In the genomic region with DNA sequence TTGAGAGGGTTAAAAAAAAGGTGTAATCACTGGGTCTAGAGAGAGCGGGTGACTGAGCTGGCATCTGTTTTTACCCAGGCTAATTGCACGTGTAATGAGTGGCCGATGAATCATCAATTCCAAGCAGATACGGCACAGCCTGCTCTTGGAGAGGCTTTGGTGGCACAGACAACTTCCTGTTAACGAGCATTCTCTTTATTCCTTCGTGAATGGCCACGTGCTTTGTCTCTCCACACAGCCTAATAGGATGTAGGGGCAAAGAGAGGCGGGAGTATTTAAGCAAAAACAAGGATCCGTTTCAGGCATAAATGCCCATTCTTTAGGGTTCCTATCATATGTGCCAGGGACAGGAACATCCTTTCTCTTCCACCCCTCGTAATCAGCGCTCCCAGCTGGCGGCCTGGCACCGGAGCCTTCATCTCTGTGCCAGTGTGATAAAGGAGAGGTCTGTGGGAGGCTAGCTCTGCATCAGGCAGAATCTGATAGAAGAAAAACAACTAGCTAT, we compare ENCODE assay signal across 9 mouse cellular contexts. TPM values are rescaled to one million over a fixed set of nuclear protein-coding genes. Genes with fewer than 3 reads are reported as not detected.
A peak's percentile ranks its signal among the peaks of the same experiment; 100 is the strongest.
DNase-seq lines count a peak whose midpoint lies in the region; ATAC-seq and TF ChIP-seq lines count a peak whose summit lies in the region.
"Had no signal": no experiment of that assay in that cellular context is flagged by ENCODE, and none has a peak within 500 bp of the region (broad histone marks: within the 10 kb centered on the region; RNA-seq: fewer than 3 reads in every experiment).

No protein-coding gene starts in this region.

- TF ChIP-seq POLR2A in small intestine, adult 2 months (IDR thresholded peaks at IDR 0.05; ENCODE audit: low read depth, low read length), result no peak

- no peak overlapping the region for H3K27ac ChIP-seq in neural tube, embryonic 12.5 days
- no peak overlapping the region for H3K27ac ChIP-seq in liver, embryonic 11.5 days (ENCODE audit: low read depth, low read length)
- H3K27ac ChIP-seq in small intestine, adult 2 months (ENCODE audit: insufficient read depth, low read depth, low read length), result peak overlapping the region; percentile 93

- H3K36me3 ChIP-seq in neural tube, embryonic 12.5 days, result peaks cover 68% of the 10 kb centered on the region
- H3K36me3 ChIP-seq in liver, embryonic 11.5 days (ENCODE audit: control insufficient read depth, insufficient read depth, low read length), result peaks cover 28% of the 10 kb centered on the region
- H3K36me3 ChIP-seq in small intestine, adult 2 months (ENCODE audit: control insufficient read depth, insufficient read depth, low read length), result peaks cover 37% of the 10 kb centered on the region

- no peak overlapping the region for H3K4me3 ChIP-seq in neural tube, embryonic 12.5 days
- H3K4me3 ChIP-seq in liver, embryonic 11.5 days (ENCODE audit: low read depth, low read length), result no peak overlapping the region
- H3K4me3 ChIP-seq in small intestine, adult 2 months (ENCODE audit: low read depth, low read length), result no peak overlapping the region

- H3K4me2 ChIP-seq in neural tube, embryonic 12.5 days (replicated peaks), result no peak overlapping the region
- no peak overlapping the region for H3K4me2 ChIP-seq in liver, embryonic 11.5 days

- H3K9ac ChIP-seq in neural tube, embryonic 12.5 days, result no peak overlapping the region
- peak overlapping the region; percentile 30; the same call in 1 of the 2 replicates for H3K9ac ChIP-seq in liver, embryonic 11.5 days (ENCODE audit: low read depth, low read length)

- H3K4me1 ChIP-seq in neural tube, embryonic 12.5 days, result peaks cover 19% of the 10 kb centered on the region
- H3K4me1 ChIP-seq in liver, embryonic 11.5 days (replicated peaks; ENCODE audit: control insufficient read depth, insufficient read depth, low read length), result peaks cover 6% of the 10 kb centered on the region; the same call in 1 of the 2 replicates
- peaks cover 25% of the 10 kb centered on the region for H3K4me1 ChIP-seq in small intestine, adult 2 months (ENCODE audit: control insufficient read depth, insufficient read depth, insufficient read length, low read length)

- peak; percentile 61 to 83 for DNase-seq in adrenal gland, adult (ENCODE audit: inconsistent age in 2 of 2, low spot score in 1 of 2)
- DNase-seq in adrenal gland, postnatal 14 days, result no peak
- DNase-seq in neural tube, embryonic 10.5 days (ENCODE audit: extremely low spot score, low spot score), result no peak
- DNase-seq in liver, embryonic 11.5 days (ENCODE audit: low spot score), result no peak
- DNase-seq in urinary bladder, adult 2 months (ENCODE audit: low spot score), result no peak
- no peak for DNase-seq in urinary bladder, postnatal 25 days (ENCODE audit: low spot score)

- no peaks in the 10 kb centered on the region for H3K9me3 ChIP-seq in neural tube, embryonic 12.5 days
- no peaks in the 10 kb centered on the region for H3K9me3 ChIP-seq in liver, embryonic 11.5 days (ENCODE audit: control insufficient read depth, low read length)

- WGBS in neural tube, embryonic 12.5 days, result 80% methylated on average over 13 of the region's 13 CpGs
- WGBS in liver, embryonic 11.5 days, result 74% methylated on average over 13 of the region's 13 CpGs
- 30% methylated on average over 13 of the region's 13 CpGs for WGBS in small intestine, adult 2 months

- no peak for TF ChIP-seq CTCF in small intestine, adult 2 months (IDR thresholded peaks at IDR 0.05; ENCODE audit: extremely low read depth, insufficient read length, insufficient replicate concordance, low read depth, low read length)

- H3K27me3 ChIP-seq in neural tube, embryonic 12.5 days (replicated peaks), result no peaks in the 10 kb centered on the region
- no peaks in the 10 kb centered on the region for H3K27me3 ChIP-seq in liver, embryonic 11.5 days (replicated peaks; ENCODE audit: control insufficient read depth, insufficient read depth, low read length)
- no peaks in the 10 kb centered on the region for H3K27me3 ChIP-seq in small intestine, adult 2 months (ENCODE audit: control insufficient read depth, insufficient read depth, low read length)

- peak; percentile 26; the same call in 1 of the 2 replicates for ATAC-seq in neural tube, embryonic 12.5 days (ENCODE audit: low FRiP score, low read depth)
- ATAC-seq in liver, embryonic 11.5 days (replicated peaks; ENCODE audit: low FRiP score), result no peak

RNA-seq across cellular contexts. Expression of gene Gpd1, which starts 1.9 kb away (rescaled TPM):
- total RNA-seq in adrenal gland, postnatal 14 days (2021), result 1,539 and 1,562 TPM in 2 replicates
- polyA plus RNA-seq in neural tube, embryonic 12.5 days (2016; fragmentation: Nextera tagmentation; extraction: Ambion mirVana), result 0.97 and 1.4 TPM in 2 replicates
- polyA plus RNA-seq in liver, embryonic 11.5 days (2014; fragmentation: Nextera tagmentation; extraction: Ambion mirVana), result 3.4 and 4.3 TPM in 2 replicates
- polyA plus RNA-seq in small intestine, adult 2 months (2012; rRNA removed), result 246 and 260 TPM in 2 replicates
- 11.7 and 14.9 TPM in 2 replicates for polyA plus RNA-seq in urinary bladder, adult 2 months (2012; rRNA removed)

RNA-seq across cellular contexts. Expression of gene Cox14, which starts 10.0 kb away (rescaled TPM):
- total RNA-seq in adrenal gland, postnatal 14 days (2021), result 177 and 199 TPM in 2 replicates
- polyA plus RNA-seq in neural tube, embryonic 12.5 days (2016; fragmentation: Nextera tagmentation; extraction: Ambion mirVana), result 169 and 170 TPM in 2 replicates
- polyA plus RNA-seq in liver, embryonic 11.5 days (2014; fragmentation: Nextera tagmentation; extraction: Ambion mirVana), result 134 and 153 TPM in 2 replicates
- polyA plus RNA-seq in small intestine, adult 2 months (2012; rRNA removed), result 301 and 397 TPM in 2 replicates
- 119 and 162 TPM in 2 replicates for polyA plus RNA-seq in urinary bladder, adult 2 months (2012; rRNA removed)

RNA-seq across cellular contexts. Expression of gene Gm17349, which starts 10.1 kb away (rescaled TPM):
- 17.6 and 18.1 TPM in 2 replicates for total RNA-seq in adrenal gland, postnatal 14 days (2021)
- not detected in 2 replicates for polyA plus RNA-seq in neural tube, embryonic 12.5 days (2016; fragmentation: Nextera tagmentation; extraction: Ambion mirVana)
- polyA plus RNA-seq in liver, embryonic 11.5 days (2014; fragmentation: Nextera tagmentation; extraction: Ambion mirVana), result not detected in 2 replicates
- polyA plus RNA-seq in small intestine, adult 2 months (2012; rRNA removed), result 3.0 TPM in 1 of 2 replicates, not detected in the other
- polyA plus RNA-seq in urinary bladder, adult 2 months (2012; rRNA removed), result 0.52 TPM in 1 of 2 replicates, not detected in the other
- polyA plus RNA-seq: large intestine, adult 2 months had no signal

RNA-seq across cellular contexts. Expression of gene Smarcd1, which starts 13.5 kb away (rescaled TPM):
- 40.0 and 57.6 TPM in 2 replicates for total RNA-seq in adrenal gland, postnatal 14 days (2021)
- 142 and 146 TPM in 2 replicates for polyA plus RNA-seq in neural tube, embryonic 12.5 days (2016; fragmentation: Nextera tagmentation; extraction: Ambion mirVana)
- polyA plus RNA-seq in liver, embryonic 11.5 days (2014; fragmentation: Nextera tagmentation; extraction: Ambion mirVana), result 26.7 and 28.5 TPM in 2 replicates
- 9.5 and 23.8 TPM in 2 replicates for polyA plus RNA-seq in small intestine, adult 2 months (2012; rRNA removed)
- polyA plus RNA-seq in urinary bladder, adult 2 months (2012; rRNA removed), result 20.4 and 20.5 TPM in 2 replicates

RNA-seq across cellular contexts. Expression of gene Asic1, which starts 45.2 kb away (rescaled TPM):
- 0.70 and 0.75 TPM in 2 replicates for total RNA-seq in adrenal gland, postnatal 14 days (2021)
- 54.3 and 62.6 TPM in 2 replicates for polyA plus RNA-seq in neural tube, embryonic 12.5 days (2016; fragmentation: Nextera tagmentation; extraction: Ambion mirVana)
- polyA plus RNA-seq in liver, embryonic 11.5 days (2014; fragmentation: Nextera tagmentation; extraction: Ambion mirVana), result 2.3 TPM in 2 replicates
- 0.30 and 0.70 TPM in 2 replicates for polyA plus RNA-seq in small intestine, adult 2 months (2012; rRNA removed)
- polyA plus RNA-seq in urinary bladder, adult 2 months (2012; rRNA removed), result 0.19 and 0.22 TPM in 2 replicates

Comparison
In these comparisons a context has a peak if more than half of its experiments do, and no peak if none do; other contexts are left out.
1. DNase-seq: peak in adrenal gland, adult (2 of 2); none in adrenal gland, postnatal 14 days (single experiment), neural tube, embryonic 10.5 days (single experiment), liver, embryonic 11.5 days (single experiment), urinary bladder, adult 2 months (single experiment) and urinary bladder, postnatal 25 days (single experiment).
2. RNA of gene Gpd1, which starts 1.9 kb away (polyA plus RNA-seq): 246 to 260 TPM in small intestine, adult 2 months; 11.7 to 14.9 TPM in urinary bladder, adult 2 months, 3.4 to 4.3 TPM in liver, embryonic 11.5 days and 0.97 to 1.4 TPM in neural tube, embryonic 12.5 days; every median in the first group is over 10 times any median in the second.